Mouse (Mus musculus): ENCODE measurements around the gene Zfp13. TPM values are rescaled to one million over a fixed set of nuclear protein-coding genes. Genes with fewer than 3 reads are reported as not detected.
A peak's percentile ranks its signal among the peaks of the same experiment; 100 is the strongest.

Gene Zfp13
- total RNA-seq (2021), result 1 to 10 TPM; 4.9 TPM
- long read RNA-seq, experiment 1, partial matches to known transcripts, result 0 of 5 reads
- long read RNA-seq, experiment 1, other reads (novel, unspliced or antisense), result 1 of 5 reads
- long read RNA-seq, experiment 2, partial matches to known transcripts, result 0 of 3 reads
- long read RNA-seq, experiment 2, other reads (novel, unspliced or antisense), result 1 of 3 reads

GRCm38 (mm10) chr17:23598582-23599552 lies at the start of gene Zfp13:
Gene Zfp13 (minus strand): TSS chr17:23599487.
- intact Hi-C loops (cut with DNase I; ENCODE audit: low total_unique reads), result no loop called here
- peak; percentile 84 for DNase-seq

DNA sequence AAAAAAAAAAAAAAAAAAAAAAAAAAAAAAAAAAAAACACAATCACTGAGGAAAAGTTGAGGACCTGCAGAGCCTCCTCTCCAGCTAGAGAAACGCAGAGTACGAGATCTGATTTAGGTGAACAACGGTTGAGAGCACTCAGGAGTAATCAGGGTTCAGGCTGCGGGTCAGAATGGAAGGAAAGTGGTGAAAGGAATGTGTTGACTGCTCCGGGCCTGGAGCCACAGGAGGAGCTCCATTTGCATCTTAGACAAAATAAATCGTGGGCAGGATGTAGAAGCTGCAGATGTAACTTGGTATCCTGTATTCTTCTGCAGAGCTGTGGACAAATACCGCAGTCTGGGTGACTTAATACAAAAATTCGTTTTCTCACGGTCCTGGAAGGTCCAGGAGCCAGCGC lies 46.6 kb upstream of the Zfp13 start:
- intact Hi-C loops (cut with DNase I; ENCODE audit: low total_unique reads), result no loop called here

DNA sequence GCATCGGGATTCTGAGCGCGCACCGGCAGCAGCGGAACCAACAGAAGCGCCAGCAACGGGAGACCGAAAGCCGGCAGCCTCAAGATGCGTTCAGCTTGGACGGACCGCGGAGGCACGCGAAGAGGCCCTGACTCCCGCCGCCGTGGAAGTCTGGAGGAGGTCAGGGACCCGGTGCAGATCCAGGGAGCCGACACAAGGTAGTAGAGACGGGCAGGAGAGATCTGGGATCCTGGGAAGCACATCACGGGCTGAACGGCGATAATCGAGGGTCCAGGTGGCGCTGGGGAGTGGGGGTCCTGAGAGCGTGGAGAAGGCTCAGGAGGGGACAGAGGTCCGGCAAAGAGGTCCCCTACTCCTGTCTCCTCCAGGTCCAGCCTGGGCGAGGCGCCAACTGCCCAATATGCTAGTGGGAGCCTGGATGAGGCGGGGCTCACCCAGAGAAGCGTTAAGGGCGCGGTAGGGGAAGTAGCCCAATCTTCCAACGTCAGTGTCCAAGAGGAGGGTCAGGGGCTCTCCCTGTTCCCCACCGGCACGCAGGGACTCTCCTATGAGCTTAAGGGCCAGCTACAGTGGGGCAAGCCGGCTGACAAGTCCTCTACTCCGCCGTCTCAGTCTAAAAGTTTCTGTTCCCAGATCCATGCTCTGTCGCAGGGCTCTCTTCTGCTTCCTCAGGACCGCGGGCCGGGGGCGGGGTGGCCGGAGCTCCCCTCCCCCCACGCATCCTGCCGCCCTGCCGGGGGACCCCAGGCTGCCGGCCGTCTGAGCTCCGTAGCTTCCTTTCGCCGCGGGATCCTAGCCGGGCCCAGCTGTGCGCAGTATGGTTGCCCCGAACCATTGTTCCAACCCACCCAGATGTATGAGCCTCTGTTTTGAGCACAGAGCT lies 45.6 kb upstream of the Zfp13 start, which contains the start of gene Mmp25:
Gene Mmp25, minus strand, starts transcription at position 665 of the 883 bp plus-strand sequence.
- intact Hi-C loops (cut with DNase I; ENCODE audit: low total_unique reads), result no loop called here
- DNase-seq, result no peak

More for the DNA sequence above, 46.6 kb upstream of the Zfp13 start:
- no peak for DNase-seq

DNA sequence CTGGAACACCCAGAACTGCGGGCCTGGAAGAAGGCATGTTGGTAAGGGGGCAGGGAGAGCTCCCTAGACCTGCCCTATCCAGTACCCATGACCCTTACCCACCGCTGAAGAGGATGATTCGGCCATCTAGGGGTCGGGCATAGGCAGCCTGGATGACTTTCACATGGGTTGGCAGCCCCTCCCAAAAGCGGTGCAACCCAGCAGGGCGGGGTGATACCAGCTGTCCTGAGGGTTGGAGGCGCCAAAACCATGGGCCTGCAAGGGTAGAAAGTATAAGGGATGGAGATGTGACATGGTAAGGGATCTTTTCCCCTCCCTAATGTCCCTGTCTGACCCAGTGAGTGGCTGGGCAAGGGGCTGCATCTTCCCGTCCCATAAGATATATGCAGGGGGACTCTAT lies 32.0 kb upstream of the Zfp13 start:
- intact Hi-C loops (cut with DNase I; ENCODE audit: low total_unique reads), result no loop called here
- DNase-seq, result no peak

DNA sequence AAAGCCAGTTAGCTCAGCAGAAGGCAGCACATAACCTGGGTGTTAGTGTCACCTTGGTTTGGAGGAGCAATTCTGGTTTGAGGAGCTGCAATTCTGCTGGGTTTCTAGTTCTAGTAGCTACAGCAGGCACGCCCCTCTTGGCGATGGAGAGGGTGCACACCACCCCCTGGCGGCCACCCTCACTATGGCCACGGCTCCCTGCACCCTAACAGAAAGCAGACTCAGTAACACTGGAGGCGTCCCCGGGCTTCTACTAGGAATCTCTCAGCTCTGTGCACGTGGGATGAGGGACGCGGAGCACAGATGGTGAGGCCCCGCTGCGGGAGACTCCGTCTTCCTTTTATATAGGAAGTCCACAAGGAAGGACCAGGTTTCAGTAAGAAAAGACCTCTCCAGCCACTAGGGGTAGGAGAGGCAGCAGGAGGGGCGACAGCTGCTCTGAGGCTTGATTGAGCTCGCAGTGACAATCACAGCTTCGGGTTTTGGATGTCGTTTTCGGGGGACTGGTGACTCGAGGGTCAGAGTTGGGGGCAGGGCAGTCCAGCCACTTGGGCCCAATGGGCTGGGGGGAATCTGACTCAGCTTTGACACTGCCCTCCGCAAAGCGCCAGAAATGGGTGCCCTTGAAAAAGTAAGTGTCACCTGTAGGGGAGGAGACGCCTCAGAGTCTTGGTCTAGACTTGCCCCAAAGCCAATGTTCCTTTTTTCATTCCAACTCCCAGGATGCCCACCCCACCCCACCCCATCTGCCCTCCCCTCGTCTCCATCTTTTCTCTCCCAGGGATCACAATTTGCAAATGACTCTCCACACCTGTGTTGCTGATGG lies 31.1 kb upstream of the Zfp13 start:
- intact Hi-C loops (cut with DNase I; ENCODE audit: low total_unique reads), result no loop called here
- DNase-seq, result peak; percentile 82

GRCm38 (mm10) chr17:23627813-23628212 lies 28.5 kb upstream of the Zfp13 start:
- intact Hi-C loops (cut with DNase I; ENCODE audit: low total_unique reads), result no loop called here
- no peak for DNase-seq

DNA sequence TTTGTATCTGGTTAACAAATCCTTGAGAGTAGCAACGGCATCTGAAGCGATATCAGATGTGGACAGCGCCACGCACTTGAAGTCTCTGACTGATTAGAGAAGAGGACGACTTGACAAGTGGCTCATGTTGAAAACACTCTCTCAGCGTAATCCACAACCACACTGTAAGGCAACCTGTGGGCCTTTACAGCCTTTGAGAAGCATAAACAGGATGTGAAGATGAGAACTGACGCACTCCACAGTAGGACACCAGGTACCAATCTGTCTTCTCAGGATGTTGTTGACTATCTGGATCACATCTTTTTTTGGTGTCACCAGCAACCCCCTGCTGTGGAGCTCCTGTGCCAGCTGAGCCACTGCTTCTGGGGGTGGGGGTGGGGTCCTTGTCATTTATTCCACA lies 21.1 kb upstream of the Zfp13 start:
- DNase-seq, result no peak
- intact Hi-C loops (cut with DNase I; ENCODE audit: low total_unique reads), result no loop called here

DNA sequence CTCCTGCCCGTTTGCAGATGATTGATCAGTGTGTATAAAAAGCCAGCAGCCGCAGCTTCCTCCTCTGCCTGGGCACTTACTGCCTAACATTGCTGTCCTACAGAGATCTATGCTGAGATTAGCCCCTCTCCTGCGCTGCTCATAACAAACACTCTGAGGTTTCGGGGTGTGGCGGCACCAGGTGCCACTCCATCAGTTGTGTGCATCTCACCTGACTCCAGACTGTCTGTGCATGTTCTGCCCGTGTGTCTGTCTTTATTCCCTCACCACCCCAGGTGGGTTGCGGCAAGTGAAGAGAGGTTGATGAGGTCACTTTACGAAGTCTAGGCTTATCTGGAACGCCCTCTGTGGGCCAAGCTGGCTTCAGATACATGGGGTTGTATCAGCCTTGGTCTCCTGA lies 17.8 kb upstream of the Zfp13 start:
- DNase-seq, result no peak
- intact Hi-C loops (cut with DNase I; ENCODE audit: low total_unique reads), result no loop called here

DNA sequence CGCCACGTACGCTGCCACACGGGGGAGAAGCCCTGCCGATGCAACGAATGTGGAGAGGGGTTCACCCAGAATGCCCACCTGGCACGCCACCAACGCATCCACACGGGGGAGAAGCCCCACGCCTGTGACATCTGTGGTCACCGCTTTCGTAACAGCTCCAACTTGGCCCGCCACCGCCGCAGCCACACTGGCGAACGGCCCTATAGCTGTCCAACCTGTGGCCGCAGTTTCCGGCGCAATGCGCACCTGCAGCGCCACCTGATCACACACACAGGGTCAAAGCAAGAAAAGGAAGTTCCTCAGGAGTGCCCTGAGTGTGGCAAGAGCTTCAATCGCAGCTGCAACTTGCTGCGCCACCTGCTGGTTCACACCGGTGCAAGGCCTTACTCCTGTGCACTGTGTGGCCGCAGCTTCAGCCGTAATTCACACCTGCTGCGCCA lies 11.1 kb upstream of the Zfp13 start:
- peak; percentile 29 for DNase-seq
- intact Hi-C loops (cut with DNase I; ENCODE audit: low total_unique reads), result loop anchor here (5.0 kb wide), 1 partner anchor 38 kb away; no protein-coding TSS in a partner anchor

DNA sequence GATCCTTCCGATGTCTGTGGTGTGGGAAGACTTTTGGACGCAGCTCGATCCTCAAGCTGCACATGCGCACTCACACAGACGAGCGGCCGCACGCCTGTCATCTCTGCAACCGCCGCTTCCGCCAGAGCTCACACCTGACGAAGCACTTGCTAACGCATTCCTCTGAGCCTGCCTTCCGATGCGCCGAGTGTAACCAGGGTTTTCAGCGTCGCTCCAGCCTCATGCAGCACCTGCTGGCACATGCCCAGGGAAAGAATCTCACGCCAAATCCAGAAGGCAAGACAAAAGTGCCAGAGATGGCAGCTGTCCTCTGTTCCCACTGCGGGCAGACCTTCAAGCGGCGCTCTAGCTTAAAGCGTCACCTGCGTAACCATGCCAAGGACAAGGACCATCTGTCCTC lies 10.3 kb upstream of the Zfp13 start:
- intact Hi-C loops (cut with DNase I; ENCODE audit: low total_unique reads), result loop anchor here (5.0 kb wide), 1 partner anchor 37 kb away; no protein-coding TSS in a partner anchor
- DNase-seq, result no peak

GRCm38 (mm10) chr17:23605220-23605619 lies 5.9 kb upstream of the Zfp13 start:
- DNase-seq, result no peak
- intact Hi-C loops (cut with DNase I; ENCODE audit: low total_unique reads), result no loop called here

GRCm38 (mm10) chr17:23604394-23604793 lies 5.1 kb upstream of the Zfp13 start:
- DNase-seq, result no peak
- intact Hi-C loops (cut with DNase I; ENCODE audit: low total_unique reads), result no loop called here

DNA sequence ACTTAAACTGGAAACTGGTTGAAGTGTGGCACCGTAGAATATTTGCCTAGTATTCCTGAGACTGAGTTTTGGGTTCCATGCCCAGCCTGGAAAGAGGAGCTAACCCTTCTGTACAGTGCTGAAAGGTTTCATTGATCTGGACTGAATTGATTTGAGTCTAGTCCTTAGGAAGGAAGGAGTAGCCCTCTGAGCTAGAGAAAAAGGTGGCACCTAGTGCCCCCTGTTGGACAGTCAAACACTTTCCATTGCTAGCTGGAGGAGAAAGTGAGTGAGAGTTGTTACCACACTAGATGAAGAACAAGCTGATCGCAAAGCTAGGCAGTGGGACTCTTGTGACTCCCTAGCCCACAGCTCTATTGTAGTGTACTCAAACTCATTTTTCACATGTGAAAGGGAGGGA lies 4.3 kb upstream of the Zfp13 start:
- intact Hi-C loops (cut with DNase I; ENCODE audit: low total_unique reads), result no loop called here
- DNase-seq, result no peak

DNA sequence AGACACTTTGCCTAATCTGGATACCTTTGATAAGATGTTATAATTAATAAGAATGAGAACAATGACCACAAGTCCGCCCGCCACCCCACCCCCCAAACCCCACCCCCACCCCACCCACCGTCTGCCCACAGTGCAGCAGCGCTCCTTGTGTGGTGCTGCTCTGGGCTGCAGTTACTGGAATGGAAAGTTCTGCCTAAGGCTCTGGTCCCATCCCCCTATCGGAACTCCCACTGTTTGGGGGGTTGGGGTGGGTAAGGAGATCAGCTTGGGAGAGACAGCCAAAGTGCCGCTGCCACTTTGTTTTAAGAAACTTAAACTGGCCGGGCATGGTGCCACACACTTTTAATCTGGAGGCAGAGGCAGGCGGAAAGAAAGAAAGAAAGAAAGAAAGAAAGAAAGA lies 3.8 kb upstream of the Zfp13 start:
- DNase-seq, result no peak
- intact Hi-C loops (cut with DNase I; ENCODE audit: low total_unique reads), result no loop called here

DNA sequence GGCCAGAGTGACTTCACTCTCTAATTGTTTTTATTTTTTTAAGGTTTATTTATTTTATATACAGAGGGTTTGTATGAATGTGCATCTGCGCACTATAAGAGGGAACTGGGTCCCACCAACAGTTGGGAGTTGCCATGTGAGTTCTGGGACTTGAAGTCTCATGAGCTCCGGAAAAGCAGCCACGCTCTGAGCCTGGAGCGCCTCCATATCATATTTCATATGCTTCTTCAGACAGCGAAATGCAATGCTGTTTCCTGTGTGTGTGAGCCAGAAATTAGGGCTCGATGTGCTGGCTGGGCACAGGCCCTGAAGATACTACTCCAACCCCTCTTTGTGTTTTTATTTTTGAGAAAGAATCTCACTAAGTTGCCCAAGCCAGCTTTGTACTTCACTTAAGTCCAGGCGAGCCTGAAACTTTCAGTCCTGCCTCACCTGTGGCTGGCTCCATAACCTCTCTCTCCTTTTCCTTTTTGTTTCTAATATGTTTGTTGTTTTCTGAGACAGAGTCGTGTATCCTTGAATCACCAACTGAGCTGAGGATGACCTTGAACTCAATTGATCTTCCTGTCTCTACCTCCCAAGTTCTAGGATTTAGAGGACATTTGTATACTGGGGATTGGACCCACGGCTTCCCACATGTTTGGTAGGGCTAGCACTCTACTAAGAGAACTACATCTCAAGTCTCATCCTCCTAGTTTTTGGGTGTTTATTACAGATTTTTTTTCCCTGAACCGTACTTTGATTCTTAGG lies 2.7 kb upstream of the Zfp13 start:
- DNase-seq, result no peak
- intact Hi-C loops (cut with DNase I; ENCODE audit: low total_unique reads), result no loop called here

GRCm38 (mm10) chr17:23600641-23601622 lies 1.6 kb upstream of the Zfp13 start, which contains the start of gene Zscan10:
Gene Zscan10 (plus strand): TSS chr17:23600856.
- intact Hi-C loops (cut with DNase I; ENCODE audit: low total_unique reads), result no loop called here
- no peak for DNase-seq

DNA sequence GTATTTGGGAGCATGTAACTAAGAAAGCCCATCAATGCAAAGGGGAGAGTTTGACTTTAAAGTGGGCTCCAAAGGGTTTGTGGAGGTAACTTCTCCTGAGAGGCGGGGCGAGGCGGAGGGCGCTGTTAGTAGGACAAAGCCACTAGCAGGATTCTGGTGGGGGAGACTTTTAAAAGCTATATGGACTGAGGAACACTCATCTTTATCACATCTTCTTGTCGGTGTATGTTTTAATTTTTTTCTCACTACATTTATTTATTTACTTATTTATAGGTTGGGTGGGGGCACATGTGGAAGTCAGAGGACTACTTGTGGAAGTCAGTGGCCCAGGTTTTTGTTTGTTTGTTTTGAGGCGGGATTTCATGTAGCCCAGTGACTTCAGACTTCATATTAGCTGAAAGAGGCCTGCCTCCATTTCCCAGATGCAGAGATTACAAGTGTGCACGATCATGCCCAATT lies 347 bp upstream of the Zfp13 start:
- no peak for DNase-seq
- intact Hi-C loops (cut with DNase I; ENCODE audit: low total_unique reads), result no loop called here
